Mouse (Mus musculus): Measurements from ENCODE around the gene Tspan14.

Tspan14 gene

GRCm38 (mm10) chr14:40885752-40886151, 80.9 kb downstream of the Tspan14 start:
- in situ Hi-C loops (cut with MboI): no loop called here

GRCm38 (mm10) chr14:40885225-40885624, 81.4 kb downstream of the Tspan14 start:
- in situ Hi-C loops (cut with MboI): no loop called here

DNA sequence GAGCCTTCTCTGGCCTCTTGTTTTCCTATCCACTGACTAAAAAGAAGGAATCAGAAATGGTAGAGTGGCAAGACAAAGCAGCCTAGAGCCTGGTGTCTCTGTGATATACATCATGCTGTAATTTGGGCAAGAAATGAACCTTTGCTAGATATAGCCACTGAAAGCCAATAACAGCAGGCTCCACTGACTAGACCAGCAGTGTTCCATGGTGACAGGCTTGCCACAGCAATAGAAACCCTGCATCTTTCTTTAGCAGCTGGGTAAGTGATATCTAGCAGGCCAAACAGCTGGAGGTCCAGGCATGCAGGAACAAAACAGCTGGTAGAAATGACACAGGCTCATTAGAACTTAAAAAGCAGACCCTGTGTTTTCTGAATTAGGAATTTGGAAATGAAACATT, 92.0 kb downstream of the Tspan14 start:
- in situ Hi-C loops (cut with MboI): no loop called here

DNA sequence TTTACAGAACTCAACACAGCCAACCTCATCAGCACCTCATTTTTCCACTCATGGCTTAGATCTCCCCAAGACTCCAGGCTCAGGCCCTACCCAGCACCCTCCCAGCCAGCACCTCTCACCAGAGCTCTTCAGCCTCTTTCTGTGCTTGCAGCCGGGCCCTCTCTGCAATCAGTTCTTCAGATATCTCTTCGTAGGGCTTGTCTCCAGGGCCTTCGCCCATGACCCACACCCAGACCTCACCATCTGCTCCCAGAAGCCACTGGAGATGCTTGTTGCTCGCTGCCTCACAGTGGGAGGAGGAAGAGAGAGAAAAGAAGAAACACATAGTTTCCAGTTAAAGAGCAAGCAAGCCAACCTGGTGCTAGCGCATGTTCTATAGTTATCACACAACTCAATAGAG, 92.6 kb downstream of the Tspan14 start:
- in situ Hi-C loops (cut with MboI): no loop called here

GRCm38 (mm10) chr14:40870598-40870997, 96.0 kb downstream of the Tspan14 start:
- in situ Hi-C loops (cut with MboI): no loop called here

DNA sequence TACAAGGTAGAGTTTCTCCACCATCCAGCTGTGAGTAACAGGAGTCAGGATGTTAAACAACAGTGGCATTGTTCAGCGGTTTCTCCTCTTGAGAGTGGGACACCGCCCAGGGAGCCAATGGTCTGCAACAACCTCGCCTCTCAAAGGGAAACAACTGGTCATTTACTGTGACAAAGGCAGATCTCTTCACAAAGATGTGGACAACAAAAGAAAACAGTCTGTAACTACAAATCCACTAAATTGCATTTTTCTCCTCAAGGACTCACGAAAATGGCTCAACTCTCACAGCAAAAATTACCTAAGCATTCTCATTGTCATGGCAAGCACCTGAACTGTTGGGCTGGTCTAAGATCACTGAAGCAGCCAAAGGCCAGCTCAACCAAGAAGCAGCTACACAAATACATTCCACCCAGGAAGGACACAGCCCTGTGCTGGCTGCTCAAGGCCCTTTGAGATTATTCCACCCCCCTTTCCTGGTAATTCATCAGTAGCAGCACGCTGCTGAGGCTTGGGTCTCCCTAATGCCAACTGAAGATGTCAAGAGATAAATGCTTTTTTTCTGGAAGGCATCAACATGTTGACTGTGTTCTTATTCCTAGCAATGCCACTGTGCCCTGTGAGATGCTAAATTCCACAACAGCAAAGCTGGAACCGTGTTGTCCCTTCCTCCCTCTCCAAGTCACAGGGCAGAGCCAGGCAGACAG, 101.6 kb downstream of the Tspan14 start:
- in situ Hi-C loops (cut with MboI): no loop called here

DNA sequence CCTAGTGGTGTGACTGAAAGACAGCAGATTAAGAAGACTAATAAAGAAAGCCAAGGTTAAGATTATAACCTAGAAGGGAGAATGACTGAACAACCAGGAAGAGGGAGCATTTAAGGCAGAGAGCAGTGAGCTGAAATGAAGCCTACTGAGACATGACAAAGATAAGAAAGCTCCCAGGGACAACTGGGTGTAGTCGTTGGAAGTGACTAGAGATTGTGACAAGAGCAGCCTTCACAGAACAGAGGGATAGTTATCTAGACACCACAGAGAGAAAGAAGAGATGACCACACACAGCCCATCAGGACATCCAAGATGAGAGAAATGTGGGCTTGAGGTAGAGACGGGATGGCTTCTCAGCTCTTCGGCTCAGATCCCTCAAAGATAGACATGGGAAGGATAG, 102.9 kb downstream of the Tspan14 start:
- in situ Hi-C loops (cut with MboI): no loop called here

GRCm38 (mm10) chr14:40863022-40863421, 103.6 kb downstream of the Tspan14 start:
- in situ Hi-C loops (cut with MboI): no loop called here
